Mouse (Mus musculus): ENCODE data around the gene Fam234b. TPM values are rescaled to one million over a fixed set of nuclear protein-coding genes. Genes with fewer than 3 reads are reported as not detected.

Gene Fam234b
- polyA plus RNA-seq, 1 experiment from 2014 or later: 29.3 TPM

DNA sequence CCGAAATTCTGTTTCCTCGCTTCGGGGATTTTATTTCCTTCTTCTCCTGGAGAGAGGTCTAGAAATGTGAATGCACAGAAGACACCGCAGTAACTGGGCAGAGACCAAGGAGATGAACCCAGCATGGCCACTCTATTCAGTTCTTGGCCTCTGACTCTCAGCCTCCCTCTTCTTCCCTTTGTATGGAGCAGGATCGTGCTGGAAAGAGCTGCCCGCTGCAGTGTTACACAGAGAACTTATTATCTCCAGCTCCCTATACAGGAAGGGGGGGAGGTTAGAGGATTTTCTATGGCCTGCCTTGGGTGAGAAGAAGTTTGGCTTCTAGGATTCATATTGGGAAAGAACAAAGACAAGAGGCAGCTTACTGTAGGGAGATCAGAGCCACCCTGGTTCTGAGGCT, 7.7 kb upstream of the Fam234b start:
- Histone ChIP-seq H3K4me3 (ENCODE audit: low read depth, low read length) (no peak overlapping the region), H3K9ac (ENCODE audit: low read length) (no peak overlapping the region), H3K27ac (ENCODE audit: low read depth, low read length) (no peak overlapping the region), H3K27me3 (ENCODE audit: control insufficient read depth, insufficient read depth, low read length) (no peaks in the 10 kb centered on the region), H3K36me3 (ENCODE audit: control insufficient read depth, insufficient read depth, low read length) (no peaks in the 10 kb centered on the region), H3K9me3 (ENCODE audit: control insufficient read depth, low read length) (no peaks in the 10 kb centered on the region), H3K4me1 (ENCODE audit: control insufficient read depth, insufficient read depth, low read length) (0 out of 2 replicates have a peak, but pooled peaks cover 4% of the 10 kb centered on the region), H3K4me2 (no peak overlapping the region)
- ATAC-seq (ENCODE audit: low FRiP score): no peak
- 53% methylated on average over 6 of the region's 6 CpGs for WGBS
- no peak for DNase-seq (ENCODE audit: low spot score, missing footprints)

GRCm38 (mm10) chr6:135191906-135192305, 5.9 kb upstream of the Fam234b start:
- no peaks in the 10 kb centered on the region; the same call in 1 of the 2 replicates for H3K27me3 ChIP-seq (ENCODE audit: control insufficient read depth, insufficient read depth, low read length)
- no peak for ATAC-seq (ENCODE audit: low FRiP score)
- H3K4me3 ChIP-seq (ENCODE audit: low read depth, low read length): no peak overlapping the region
- no peaks in the 10 kb centered on the region for H3K36me3 ChIP-seq (ENCODE audit: control insufficient read depth, insufficient read depth, low read length)
- H3K4me2 ChIP-seq: no peak overlapping the region
- H3K4me1 ChIP-seq (ENCODE audit: control insufficient read depth, insufficient read depth, low read length): 0 out of 2 replicates have a peak, but pooled peaks cover 4% of the 10 kb centered on the region
- no peak for DNase-seq (ENCODE audit: low spot score, missing footprints)
- no peak overlapping the region for H3K9ac ChIP-seq (ENCODE audit: low read length)
- H3K27ac ChIP-seq (ENCODE audit: low read depth, low read length): no peak overlapping the region
- WGBS: 89% methylated on average over 1 of the region's 1 CpGs
- no peaks in the 10 kb centered on the region for H3K9me3 ChIP-seq (ENCODE audit: control insufficient read depth, low read length)

DNA sequence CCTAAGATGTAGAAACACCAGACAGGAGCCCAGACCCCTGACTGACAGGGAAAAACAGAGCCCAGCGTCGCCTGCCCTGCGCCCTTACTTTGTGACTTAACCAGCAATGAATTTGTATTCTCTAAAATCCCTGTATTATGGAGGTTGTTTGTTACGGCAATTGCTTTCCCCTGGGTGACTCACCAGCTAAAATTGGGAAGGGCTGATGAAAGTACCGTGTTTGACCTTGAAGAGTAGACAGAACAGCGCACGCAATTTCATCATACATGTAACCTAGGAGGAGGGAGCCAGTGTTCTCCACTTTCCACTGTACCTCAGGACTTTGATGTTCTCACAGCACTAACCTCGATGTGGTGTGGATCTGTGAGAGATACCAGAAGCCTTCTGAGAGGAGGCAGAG, 4.8 kb upstream of the Fam234b start:
- DNase-seq (ENCODE audit: low spot score, missing footprints) (no peak), ATAC-seq (ENCODE audit: low FRiP score) (no peak)
- Histone ChIP-seq H3K4me1 (ENCODE audit: control insufficient read depth, insufficient read depth, low read length) (0 out of 2 replicates have a peak, but pooled peaks cover 4% of the 10 kb centered on the region), H3K4me2 (no peak overlapping the region), H3K9ac (ENCODE audit: low read length) (no peak overlapping the region), H3K4me3 (ENCODE audit: low read depth, low read length) (no peak overlapping the region), H3K36me3 (ENCODE audit: control insufficient read depth, insufficient read depth, low read length) (no peaks in the 10 kb centered on the region), H3K27me3 (ENCODE audit: control insufficient read depth, insufficient read depth, low read length) (no peaks in the 10 kb centered on the region; the same call in 1 of the 2 replicates), H3K9me3 (ENCODE audit: control insufficient read depth, low read length) (no peaks in the 10 kb centered on the region), H3K27ac (ENCODE audit: low read depth, low read length) (no peak overlapping the region)
- 71% methylated on average over 8 of the region's 8 CpGs for WGBS

- Histone ChIP-seq H3K4me2 (no peak overlapping the region), H3K9ac (ENCODE audit: low read length) (no peak overlapping the region), H3K27me3 (ENCODE audit: control insufficient read depth, insufficient read depth, low read length) (no peaks in the 10 kb centered on the region; the same call in 1 of the 2 replicates), H3K4me1 (ENCODE audit: control insufficient read depth, insufficient read depth, low read length) (peaks cover 6% of the 10 kb centered on the region; the same call in 1 of the 2 replicates), H3K27ac (ENCODE audit: low read depth, low read length) (no peak overlapping the region), H3K36me3 (ENCODE audit: control insufficient read depth, insufficient read depth, low read length) (no peaks in the 10 kb centered on the region), H3K9me3 (ENCODE audit: control insufficient read depth, low read length) (no peaks in the 10 kb centered on the region), H3K4me3 (ENCODE audit: low read depth, low read length) (no peak overlapping the region)
- ATAC-seq (ENCODE audit: low FRiP score) (no peak), DNase-seq (ENCODE audit: low spot score, missing footprints) (no peak)
- 30% methylated on average over 4 of the region's 4 CpGs for WGBS
These were observed 4.0 kb upstream of the Fam234b start for GRCm38 (mm10) chr6:135193733-135194132.

DNA sequence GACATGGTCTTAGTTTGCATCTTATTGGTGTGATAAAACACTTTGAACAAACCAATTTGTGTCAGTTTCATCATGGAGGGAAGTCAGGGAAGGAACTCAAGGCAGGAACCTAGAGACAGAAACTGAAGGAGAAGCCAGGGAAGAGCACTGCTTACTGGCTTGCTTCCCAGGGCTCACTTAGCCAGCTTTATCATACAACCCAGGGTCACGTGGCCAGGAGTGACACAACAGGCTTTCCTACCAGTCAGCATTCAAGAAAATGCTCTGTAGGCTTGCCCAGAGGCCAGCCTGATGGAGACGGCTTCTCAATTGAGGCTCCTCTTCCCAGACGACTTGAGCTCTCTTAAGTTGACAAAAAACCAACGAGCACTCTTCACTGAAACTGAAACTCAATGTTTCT, 2.9 kb upstream of the Fam234b start:
- no peaks in the 10 kb centered on the region for H3K9me3 ChIP-seq (ENCODE audit: control insufficient read depth, low read length)
- H3K4me1 ChIP-seq (ENCODE audit: control insufficient read depth, insufficient read depth, low read length): peaks cover 6% of the 10 kb centered on the region; the same call in 1 of the 2 replicates
- H3K27ac ChIP-seq (ENCODE audit: low read depth, low read length): no peak overlapping the region
- no peak overlapping the region for H3K4me2 ChIP-seq
- H3K9ac ChIP-seq (ENCODE audit: low read length): no peak overlapping the region
- no peak for DNase-seq (ENCODE audit: low spot score, missing footprints)
- H3K4me3 ChIP-seq (ENCODE audit: low read depth, low read length): no peak overlapping the region
- no peaks in the 10 kb centered on the region for H3K36me3 ChIP-seq (ENCODE audit: control insufficient read depth, insufficient read depth, low read length)
- ATAC-seq (ENCODE audit: low FRiP score): no peak
- H3K27me3 ChIP-seq (ENCODE audit: control insufficient read depth, insufficient read depth, low read length): no peaks in the 10 kb centered on the region; the same call in 1 of the 2 replicates
- 78% methylated on average over 4 of the region's 4 CpGs for WGBS

DNA sequence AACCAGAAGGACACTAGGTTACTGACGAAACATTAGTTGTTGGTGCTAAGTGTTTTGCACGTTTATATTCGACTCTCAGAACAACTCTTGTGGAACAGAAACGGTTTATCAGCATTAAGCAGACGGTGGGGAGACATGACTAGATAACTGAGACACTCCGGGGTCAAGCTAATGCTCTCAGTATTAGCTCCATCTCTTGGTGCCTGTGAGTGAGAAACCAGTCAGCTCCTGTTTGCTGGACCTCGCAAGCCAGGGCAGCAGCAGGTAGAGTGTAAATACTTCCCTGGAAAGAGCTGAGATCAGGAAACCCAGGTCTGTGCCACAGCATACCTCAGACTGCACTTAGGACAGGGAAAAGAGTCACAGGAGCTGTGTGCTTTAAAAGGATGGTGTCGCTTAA, 1.1 kb upstream of the Fam234b start:
- Histone ChIP-seq H3K9me3 (ENCODE audit: control insufficient read depth, low read length) (no peaks in the 10 kb centered on the region), H3K27ac (ENCODE audit: low read depth, low read length) (no peak overlapping the region; the same call in 1 of the 2 replicates), H3K9ac (ENCODE audit: low read length) (no peak overlapping the region), H3K4me3 (ENCODE audit: low read depth, low read length) (no peak overlapping the region), H3K27me3 (ENCODE audit: control insufficient read depth, insufficient read depth, low read length) (no peaks in the 10 kb centered on the region; the same call in 1 of the 2 replicates), H3K4me2 (no peak overlapping the region), H3K36me3 (ENCODE audit: control insufficient read depth, insufficient read depth, low read length) (no peaks in the 10 kb centered on the region), H3K4me1 (ENCODE audit: control insufficient read depth, insufficient read depth, low read length) (peaks cover 6% of the 10 kb centered on the region; the same call in 1 of the 2 replicates)
- 85% methylated on average over 8 of the region's 8 CpGs for WGBS
- ATAC-seq (ENCODE audit: low FRiP score): no peak
- no peak for DNase-seq (ENCODE audit: low spot score, missing footprints)

DNA sequence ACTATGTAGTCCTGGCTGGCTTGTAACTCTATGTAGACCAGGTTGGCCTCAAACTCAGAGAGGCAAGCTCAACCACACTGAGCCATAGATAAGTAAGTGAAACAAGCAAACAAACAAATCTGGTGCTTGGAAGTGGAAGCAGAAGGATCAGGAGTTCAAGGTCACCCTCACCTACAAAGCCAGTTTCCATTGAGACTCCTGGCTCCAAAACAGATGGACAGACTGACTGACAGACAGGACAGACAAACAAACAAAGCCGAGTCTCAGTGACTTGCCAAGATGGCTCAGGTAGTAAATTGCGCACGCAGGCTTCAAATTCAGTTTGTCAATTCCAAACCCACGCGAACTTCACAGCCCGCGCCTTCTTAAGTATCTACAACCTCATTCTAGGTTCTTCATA, 331 bp upstream of the Fam234b start:
- 21% methylated on average over 7 of the region's 7 CpGs for WGBS
- H3K4me2 ChIP-seq: peak overlapping the region; percentile 85
- H3K4me3 ChIP-seq (ENCODE audit: low read depth, low read length): peak overlapping the region; percentile 71
- DNase-seq (ENCODE audit: low spot score, missing footprints): no peak
- H3K36me3 ChIP-seq (ENCODE audit: control insufficient read depth, insufficient read depth, low read length): no peaks in the 10 kb centered on the region
- no peaks in the 10 kb centered on the region; the same call in 1 of the 2 replicates for H3K27me3 ChIP-seq (ENCODE audit: control insufficient read depth, insufficient read depth, low read length)
- H3K9ac ChIP-seq (ENCODE audit: low read length): peak overlapping the region; percentile 87
- no peaks in the 10 kb centered on the region for H3K9me3 ChIP-seq (ENCODE audit: control insufficient read depth, low read length)
- peaks cover 6% of the 10 kb centered on the region; the same call in 1 of the 2 replicates for H3K4me1 ChIP-seq (ENCODE audit: control insufficient read depth, insufficient read depth, low read length)
- ATAC-seq (ENCODE audit: low FRiP score): no peak
- H3K27ac ChIP-seq (ENCODE audit: low read depth, low read length): no peak overlapping the region

DNA sequence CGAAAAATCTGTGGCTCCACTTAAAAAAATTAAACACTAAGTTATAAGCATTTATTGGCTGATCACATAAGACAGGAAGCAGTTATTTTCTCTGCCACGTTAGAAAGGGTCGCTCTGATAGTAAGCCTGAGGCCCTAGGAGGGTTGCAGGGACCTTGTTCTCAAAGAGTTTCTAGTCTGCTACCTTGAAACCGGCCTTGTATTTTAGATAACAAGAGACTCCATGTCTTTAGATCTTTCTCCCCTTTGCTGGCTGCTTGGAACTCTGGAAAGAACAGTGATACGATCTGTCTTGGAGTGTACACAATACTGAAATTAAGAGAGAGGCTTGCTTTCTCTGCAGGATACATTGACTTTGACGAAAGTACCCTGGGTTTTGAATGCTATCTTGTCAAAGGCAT, 949 bp downstream of the Fam234b start:
- Histone ChIP-seq H3K9me3 (ENCODE audit: control insufficient read depth, low read length) (no peaks in the 10 kb centered on the region; the same call in 1 of the 2 replicates), H3K27ac (ENCODE audit: low read depth, low read length) (no peak overlapping the region), H3K4me3 (ENCODE audit: low read depth, low read length) (peak overlapping the region; percentile 71), H3K4me2 (peak overlapping the region; percentile 85), H3K4me1 (ENCODE audit: control insufficient read depth, insufficient read depth, low read length) (peaks cover 2% of the 10 kb centered on the region; the same call in 1 of the 2 replicates), H3K9ac (ENCODE audit: low read length) (peak overlapping the region; percentile 87; the same call in 1 of the 2 replicates), H3K27me3 (ENCODE audit: control insufficient read depth, insufficient read depth, low read length) (no peaks in the 10 kb centered on the region; the same call in 1 of the 2 replicates), H3K36me3 (ENCODE audit: control insufficient read depth, insufficient read depth, low read length) (no peaks in the 10 kb centered on the region)
- no peak for DNase-seq (ENCODE audit: low spot score, missing footprints)
- ATAC-seq (ENCODE audit: low FRiP score): no peak
- WGBS: 47% methylated on average over 6 of the region's 6 CpGs

- Histone ChIP-seq H3K9ac (ENCODE audit: low read length) (no peak overlapping the region), H3K36me3 (ENCODE audit: control insufficient read depth, insufficient read depth, low read length) (no peaks in the 10 kb centered on the region), H3K27ac (ENCODE audit: low read depth, low read length) (no peak overlapping the region), H3K9me3 (ENCODE audit: control insufficient read depth, low read length) (no peaks in the 10 kb centered on the region; the same call in 1 of the 2 replicates), H3K4me3 (ENCODE audit: low read depth, low read length) (no peak overlapping the region), H3K27me3 (ENCODE audit: control insufficient read depth, insufficient read depth, low read length) (no peaks in the 10 kb centered on the region; the same call in 1 of the 2 replicates), H3K4me2 (no peak overlapping the region), H3K4me1 (ENCODE audit: control insufficient read depth, insufficient read depth, low read length) (peaks cover 2% of the 10 kb centered on the region; the same call in 1 of the 2 replicates)
- WGBS: 94% methylated on average over 16 of the region's 16 CpGs
- no peak for DNase-seq (ENCODE audit: low spot score, missing footprints)
- no peak for ATAC-seq (ENCODE audit: low FRiP score)
These were observed 2.6 kb downstream of the Fam234b start for GRCm38 (mm10) chr6:135200122-135200957.

Measured in midbrain, embryonic 11.5 days (tissue).